Mouse (Mus musculus): ENCODE results near the gene Tmem127. TPM values are rescaled to one million over a fixed set of nuclear protein-coding genes. Genes with fewer than 3 reads are reported as not detected.
"Not testable (repeated sequence)": the region's sequence is repeated elsewhere in the genome, so short reads cannot be mapped to it uniquely, and the experiment has no call there.

Gene Tmem127
- polyA plus RNA-seq, 1 experiment from 2014 or later, result 55.2 TPM

DNA sequence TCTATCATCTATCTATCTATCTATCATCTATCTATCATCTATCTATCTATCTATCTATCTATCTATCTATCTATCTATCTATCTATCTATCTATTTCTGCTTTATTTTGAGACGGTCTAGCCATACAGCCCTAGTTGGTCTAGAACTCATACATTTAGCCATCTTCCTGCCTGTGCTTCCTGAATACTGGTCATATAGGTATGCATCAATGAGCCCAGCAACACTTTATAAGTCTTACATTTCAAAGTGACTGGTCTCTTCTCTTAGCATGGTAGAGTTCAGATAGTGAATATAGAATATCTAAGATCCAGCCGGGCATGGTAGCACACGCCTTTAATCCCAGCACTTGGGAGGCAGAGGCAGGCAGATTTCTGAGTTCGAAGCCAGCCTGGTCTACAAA is 56.5 kb downstream of the Tmem127 start:
- not testable (repeated sequence) for H3K9ac ChIP-seq; H3K27me3 ChIP-seq (replicated peaks); ATAC-seq (replicated peaks); H3K36me3 ChIP-seq (replicated peaks); H3K4me3 ChIP-seq; H3K4me2 ChIP-seq; H3K4me1 ChIP-seq; H3K9me3 ChIP-seq; H3K27ac ChIP-seq
- 93% methylated on average over 4 of the region's 4 CpGs for WGBS

DNA sequence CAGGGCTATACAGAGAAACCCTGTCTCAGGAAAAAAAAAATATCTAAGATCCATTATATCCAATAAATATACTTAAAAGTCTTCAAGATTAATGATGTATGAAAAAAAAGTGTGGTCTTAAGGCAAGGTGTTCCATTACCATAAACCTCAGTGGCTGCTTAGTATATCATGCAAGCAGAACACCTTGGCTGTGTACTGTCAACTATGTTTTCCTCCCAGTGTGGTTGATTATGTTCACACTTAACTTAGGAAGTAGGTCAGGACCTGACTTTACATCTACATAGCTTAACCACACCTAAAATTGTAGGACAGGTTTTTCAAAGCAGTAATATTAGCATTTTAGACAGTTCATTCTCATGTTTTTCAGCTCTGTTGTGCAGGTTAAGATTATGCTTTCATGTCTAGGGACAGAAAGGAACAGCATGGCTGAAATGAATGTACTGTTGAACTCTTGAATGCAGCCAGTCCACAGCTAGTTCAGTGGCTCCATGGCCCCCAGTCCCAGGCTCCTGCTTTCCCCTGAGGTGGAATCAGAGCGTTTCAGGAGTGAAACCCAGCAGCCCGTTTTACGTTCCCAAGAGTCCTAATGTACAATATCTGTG is 57.0 kb downstream of the Tmem127 start:
- 87% methylated on average over 3 of the region's 3 CpGs for WGBS

DNA sequence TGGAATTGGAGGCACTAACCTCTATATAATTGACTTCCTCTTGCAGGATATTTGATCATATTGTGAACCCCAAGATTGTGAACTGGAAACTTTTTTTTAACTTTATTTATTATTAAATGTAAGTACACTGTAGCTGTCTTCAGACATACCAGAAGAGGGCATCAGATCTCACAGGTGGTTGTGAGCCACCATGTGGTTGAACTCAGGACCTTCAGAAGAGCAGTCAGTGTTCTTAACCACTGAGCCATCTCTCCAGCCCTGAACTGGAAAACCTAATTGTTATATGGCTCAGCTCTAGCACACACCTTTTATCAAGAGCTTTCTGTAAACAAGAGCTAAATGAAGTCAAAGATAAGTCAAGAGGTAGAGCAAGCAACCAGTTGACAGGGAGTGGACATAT is 58.4 kb downstream of the Tmem127 start:
- no peak overlapping the region for H3K4me3 ChIP-seq
- no peaks in the 10 kb centered on the region for H3K9me3 ChIP-seq
- no peak overlapping the region for H3K27ac ChIP-seq
- 0 out of 2 replicates have a peak, but pooled peaks cover 3% of the 10 kb centered on the region for H3K36me3 ChIP-seq (replicated peaks)
- H3K4me1 ChIP-seq, result no peaks in the 10 kb centered on the region
- no peak overlapping the region for H3K4me2 ChIP-seq
- H3K27me3 ChIP-seq (replicated peaks), result no peaks in the 10 kb centered on the region
- ATAC-seq (replicated peaks), result no peak
- H3K9ac ChIP-seq, result no peak overlapping the region

More for the DNA sequence above, 57.0 kb downstream of the Tmem127 start:
- Histone ChIP-seq H3K36me3 (replicated peaks) (0 out of 2 replicates have a peak, but pooled peaks cover 7% of the 10 kb centered on the region), H3K4me3 (no peak overlapping the region), H3K9me3 (no peaks in the 10 kb centered on the region), H3K4me1 (no peaks in the 10 kb centered on the region), H3K27me3 (replicated peaks) (no peaks in the 10 kb centered on the region), H3K9ac (no peak overlapping the region), H3K4me2 (no peak overlapping the region), H3K27ac (no peak overlapping the region)
- no peak for ATAC-seq (replicated peaks)

DNA sequence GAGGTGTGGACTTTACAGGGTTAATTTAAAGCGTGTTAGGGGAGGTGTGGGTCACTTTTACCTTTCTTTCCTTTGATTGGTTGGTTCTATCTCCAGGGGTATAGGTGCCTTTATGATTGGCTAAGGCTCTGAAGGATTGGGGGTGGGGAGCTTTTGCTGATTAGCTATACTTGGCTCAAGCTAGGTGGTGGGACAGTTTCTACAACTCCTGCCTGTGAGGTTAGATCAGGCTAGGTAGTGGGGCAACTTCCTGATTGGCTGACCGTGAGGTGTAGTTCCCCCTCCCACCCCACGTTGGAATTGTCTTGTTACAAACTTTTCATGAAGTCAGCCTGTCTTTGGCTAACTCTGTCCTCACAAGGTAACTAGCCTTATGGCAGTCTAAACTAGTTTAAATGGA is 59.5 kb downstream of the Tmem127 start:
- Histone ChIP-seq H3K36me3 (replicated peaks) (no peaks in the 10 kb centered on the region), H3K27me3 (replicated peaks) (no peaks in the 10 kb centered on the region), H3K27ac (no peak overlapping the region), H3K4me2 (no peak overlapping the region), H3K9me3 (no peaks in the 10 kb centered on the region), H3K4me1 (no peaks in the 10 kb centered on the region), H3K4me3 (no peak overlapping the region), H3K9ac (no peak overlapping the region)
- no peak for ATAC-seq (replicated peaks)
- 53% methylated on average over 3 of the region's 3 CpGs for WGBS

DNA sequence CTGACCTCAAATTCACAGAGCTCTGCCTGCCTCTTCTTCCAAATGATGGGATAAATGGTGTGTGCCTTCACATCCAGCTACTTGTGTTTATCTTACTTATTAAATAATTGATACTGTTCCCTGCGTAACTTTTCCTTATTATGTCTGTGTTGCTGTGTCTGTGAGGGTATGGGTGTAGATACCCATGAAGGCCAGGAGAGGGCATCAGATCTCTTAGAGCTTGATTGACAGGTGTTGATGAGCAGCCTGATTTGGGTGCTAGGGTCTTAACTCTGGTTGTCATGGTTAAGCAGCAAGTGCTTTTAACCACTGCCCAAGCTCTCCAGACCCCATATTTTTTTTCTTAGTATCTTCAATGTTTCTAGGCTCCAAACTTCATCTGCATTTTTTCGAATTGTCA is 61.0 kb downstream of the Tmem127 start:
- Histone ChIP-seq H3K27ac (no peak overlapping the region), H3K4me1 (no peaks in the 10 kb centered on the region), H3K9me3 (no peaks in the 10 kb centered on the region), H3K27me3 (replicated peaks) (no peaks in the 10 kb centered on the region), H3K9ac (no peak overlapping the region), H3K4me2 (no peak overlapping the region), H3K36me3 (replicated peaks) (no peaks in the 10 kb centered on the region), H3K4me3 (no peak overlapping the region)
- 90% methylated on average over 2 of the region's 2 CpGs for WGBS
- ATAC-seq (replicated peaks), result no peak

DNA sequence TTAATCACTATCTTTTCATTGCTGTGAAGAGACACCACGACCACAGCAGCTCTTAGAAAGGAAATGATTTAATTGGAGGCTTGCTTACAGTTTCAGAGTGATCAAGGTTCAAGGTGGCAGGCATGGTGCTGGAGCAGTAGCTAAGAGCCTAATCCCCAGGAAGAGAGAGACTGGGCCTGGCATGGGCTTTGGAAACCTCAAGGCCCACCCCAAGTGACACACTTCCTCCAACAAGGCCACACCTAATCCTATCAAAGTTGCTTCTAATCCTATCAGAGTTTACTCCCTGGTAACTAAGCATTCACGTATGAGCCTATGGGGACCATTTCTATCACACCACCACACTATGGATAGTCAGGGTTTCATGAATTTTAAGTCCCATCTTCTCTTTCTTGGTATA is 62.5 kb downstream of the Tmem127 start:
- no peak overlapping the region for H3K9ac ChIP-seq
- H3K27ac ChIP-seq, result no peak overlapping the region
- ATAC-seq (replicated peaks), result no peak
- H3K9me3 ChIP-seq, result no peaks in the 10 kb centered on the region
- WGBS, result 58% methylated on average over 2 of the region's 2 CpGs
- H3K36me3 ChIP-seq (replicated peaks), result no peaks in the 10 kb centered on the region
- no peak overlapping the region for H3K4me2 ChIP-seq
- H3K4me3 ChIP-seq, result no peak overlapping the region
- no peaks in the 10 kb centered on the region for H3K27me3 ChIP-seq (replicated peaks)
- H3K4me1 ChIP-seq, result no peaks in the 10 kb centered on the region

DNA sequence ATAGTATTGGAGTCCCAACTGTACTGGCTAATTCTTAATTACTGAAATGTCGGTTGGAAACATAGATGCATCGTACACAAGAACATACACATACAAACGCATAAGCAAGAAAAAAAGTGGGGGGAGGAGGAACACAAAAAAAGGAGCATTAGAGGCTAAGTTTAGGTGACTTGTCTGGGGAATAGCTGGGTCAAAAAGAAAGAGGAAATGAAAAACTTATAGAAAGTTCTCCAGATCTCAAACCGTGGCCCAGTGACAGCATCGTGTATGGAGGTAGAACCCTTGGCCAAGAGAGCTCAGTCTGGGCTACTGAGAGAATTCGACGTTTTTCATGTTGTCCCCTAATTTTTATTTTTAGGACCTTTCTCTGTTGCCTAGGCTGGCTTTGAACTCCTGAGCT is 63.0 kb downstream of the Tmem127 start:
- H3K4me2 ChIP-seq, result no peak overlapping the region
- H3K4me3 ChIP-seq, result no peak overlapping the region
- no peak overlapping the region for H3K27ac ChIP-seq
- H3K36me3 ChIP-seq (replicated peaks), result no peaks in the 10 kb centered on the region
- H3K9me3 ChIP-seq, result no peaks in the 10 kb centered on the region
- ATAC-seq (replicated peaks), result no peak
- 90% methylated on average over 7 of the region's 7 CpGs for WGBS
- H3K4me1 ChIP-seq, result no peaks in the 10 kb centered on the region
- H3K27me3 ChIP-seq (replicated peaks), result no peaks in the 10 kb centered on the region
- H3K9ac ChIP-seq, result no peak overlapping the region

Other genes with a start within 250 kb of the Tmem127 start
- gene Ap4e1, start 239.2 kb upstream of the Tmem127 start, polyA plus RNA-seq (2015; fragmentation: Nextera tagmentation; extraction: Ambion mirVana), result 10.5 and 14.0 TPM in 2 replicates
- gene Blvra, start 177.2 kb upstream of the Tmem127 start, polyA plus RNA-seq (2015; fragmentation: Nextera tagmentation; extraction: Ambion mirVana), result 27.3 and 28.2 TPM in 2 replicates
- 13.1 and 13.9 TPM in 2 replicates for gene Ncaph, start 114.0 kb upstream of the Tmem127 start, polyA plus RNA-seq (2015; fragmentation: Nextera tagmentation; extraction: Ambion mirVana)
- 7.6 and 7.7 TPM in 2 replicates for gene Itpripl1, start 104.5 kb upstream of the Tmem127 start, polyA plus RNA-seq (2015; fragmentation: Nextera tagmentation; extraction: Ambion mirVana)
- gene 1810024B03Rik, start 39.6 kb upstream of the Tmem127 start, polyA plus RNA-seq (2015; fragmentation: Nextera tagmentation; extraction: Ambion mirVana), result 1.0 TPM in 2 replicates
- 58.1 and 58.8 TPM in 2 replicates for gene Snrnp200, start 39.5 kb upstream of the Tmem127 start, polyA plus RNA-seq (2015; fragmentation: Nextera tagmentation; extraction: Ambion mirVana)
- 56.9 and 62.6 TPM in 2 replicates for gene Ciao1, start 92 bp upstream of the Tmem127 start, polyA plus RNA-seq (2015; fragmentation: Nextera tagmentation; extraction: Ambion mirVana)
- gene Stard7, start 22.3 kb downstream of the Tmem127 start, polyA plus RNA-seq (2015; fragmentation: Nextera tagmentation; extraction: Ambion mirVana), result 90.8 and 94.4 TPM in 2 replicates
- gene Dusp2, start 88.3 kb downstream of the Tmem127 start, polyA plus RNA-seq (2015; fragmentation: Nextera tagmentation; extraction: Ambion mirVana), result 11.0 TPM in 2 replicates
- gene Astl, start 90.7 kb downstream of the Tmem127 start, polyA plus RNA-seq (2015; fragmentation: Nextera tagmentation; extraction: Ambion mirVana), result not detected in 2 replicates
- gene Adra2b, start 115.3 kb downstream of the Tmem127 start, polyA plus RNA-seq (2015; fragmentation: Nextera tagmentation; extraction: Ambion mirVana), result 0.19 and 0.34 TPM in 2 replicates
- gene Gpat2, start 177.3 kb downstream of the Tmem127 start, polyA plus RNA-seq (2015; fragmentation: Nextera tagmentation; extraction: Ambion mirVana), result 0.21 and 0.24 TPM in 2 replicates
- gene Fahd2a, start 196.7 kb downstream of the Tmem127 start, polyA plus RNA-seq (2015; fragmentation: Nextera tagmentation; extraction: Ambion mirVana), result 31.8 and 35.8 TPM in 2 replicates